Mouse (Mus musculus): ENCODE data around the gene Nono. TPM values are rescaled to one million over a fixed set of nuclear protein-coding genes. Genes with fewer than 3 reads are reported as not detected.

Nono gene
- polyA plus RNA-seq, 1 experiment from 2014 or later, result 265 TPM

- DNase-seq (ENCODE audit: low spot score) (no peak), ATAC-seq (replicated peaks; ENCODE audit: low FRiP score, low read depth) (no peak)
- 42% methylated on average over 2 of the region's 2 CpGs for WGBS
- H3K9me3 ChIP-seq (replicated peaks; ENCODE audit: low read length), result no peaks in the 10 kb centered on the region
- no peaks in the 10 kb centered on the region for H3K36me3 ChIP-seq (ENCODE audit: insufficient read depth, low read length)
- no peaks in the 10 kb centered on the region for H3K4me1 ChIP-seq (replicated peaks; ENCODE audit: insufficient read depth, low read length)
- no peak overlapping the region for H3K27ac ChIP-seq
- TF ChIP-seq CTCF (IDR thresholded peaks at IDR 0.05; ENCODE audit: low read depth), result no peak
- H3K9ac ChIP-seq (ENCODE audit: low read depth, low read length), result no peak overlapping the region
- no peak overlapping the region for H3K4me3 ChIP-seq (replicated peaks; ENCODE audit: low read depth, low read length)
- 0 out of 2 replicates have a peak, but pooled peaks cover 3% of the 10 kb centered on the region for H3K27me3 ChIP-seq (ENCODE audit: insufficient read depth, low read length)
- H3K4me2 ChIP-seq (ENCODE audit: low read length), result no peak overlapping the region
Measured at GRCm38 (mm10) chrX:101394341-101394740, 34.8 kb upstream of the Nono start.

GRCm38 (mm10) chrX:101396459-101396858 lies 32.7 kb upstream of the Nono start:
- Histone ChIP-seq H3K9me3 (replicated peaks; ENCODE audit: low read length) (no peaks in the 10 kb centered on the region), H3K4me1 (replicated peaks; ENCODE audit: insufficient read depth, low read length) (no peaks in the 10 kb centered on the region), H3K27me3 (ENCODE audit: insufficient read depth, low read length) (0 out of 2 replicates have a peak, but pooled peaks cover 3% of the 10 kb centered on the region), H3K9ac (ENCODE audit: low read depth, low read length) (no peak overlapping the region), H3K4me2 (ENCODE audit: low read length) (no peak overlapping the region), H3K4me3 (replicated peaks; ENCODE audit: low read depth, low read length) (no peak overlapping the region), H3K36me3 (ENCODE audit: insufficient read depth, low read length) (no peaks in the 10 kb centered on the region), H3K27ac (no peak overlapping the region)
- WGBS, result 42% methylated on average over 11 of the region's 11 CpGs
- no peak for ATAC-seq (replicated peaks; ENCODE audit: low FRiP score, low read depth)
- TF ChIP-seq CTCF (IDR thresholded peaks at IDR 0.05; ENCODE audit: low read depth), result no peak
- no peak for DNase-seq (ENCODE audit: low spot score)

- no peak; the same call in 1 of the 2 replicates for ATAC-seq (replicated peaks; ENCODE audit: low FRiP score, low read depth)
- Histone ChIP-seq H3K4me1 (replicated peaks; ENCODE audit: insufficient read depth, low read length) (no peaks in the 10 kb centered on the region), H3K36me3 (ENCODE audit: insufficient read depth, low read length) (0 out of 2 replicates have a peak, but pooled peaks cover 3% of the 10 kb centered on the region), H3K9me3 (replicated peaks; ENCODE audit: low read length) (no peaks in the 10 kb centered on the region), H3K9ac (ENCODE audit: low read depth, low read length) (peak overlapping the region; percentile 72), H3K27me3 (ENCODE audit: insufficient read depth, low read length) (no peaks in the 10 kb centered on the region), H3K4me2 (ENCODE audit: low read length) (peak overlapping the region; percentile 65), H3K27ac (0 out of 2 replicates have a peak overlapping the region, but pooled peaks have one; percentile 47), H3K4me3 (replicated peaks; ENCODE audit: low read depth, low read length) (peak overlapping the region; percentile 57)
- DNase-seq (ENCODE audit: low spot score), result peak; percentile 54
- peak; percentile 49; the same call in 1 of the 2 replicates for TF ChIP-seq CTCF (IDR thresholded peaks at IDR 0.05; ENCODE audit: low read depth)
- WGBS, result 29% methylated on average over 31 of the region's 36 CpGs
Measured at GRCm38 (mm10) chrX:101418946-101419724, 10.0 kb upstream of the Nono start.

GRCm38 (mm10) chrX:101419725-101420699 lies 9.1 kb upstream of the Nono start:
- H3K4me3 ChIP-seq (replicated peaks; ENCODE audit: low read depth, low read length), result peak overlapping the region; percentile 57
- 32% methylated on average over 48 of the region's 54 CpGs for WGBS
- H3K27me3 ChIP-seq (ENCODE audit: insufficient read depth, low read length), result no peaks in the 10 kb centered on the region
- H3K9me3 ChIP-seq (replicated peaks; ENCODE audit: low read length), result no peaks in the 10 kb centered on the region
- DNase-seq (ENCODE audit: low spot score) (peak; percentile 88), ATAC-seq (replicated peaks; ENCODE audit: low FRiP score, low read depth) (peak; percentile 95)
- H3K27ac ChIP-seq, result peak overlapping the region; percentile 47; the same call in 1 of the 2 replicates
- peak overlapping the region; percentile 65 for H3K4me2 ChIP-seq (ENCODE audit: low read length)
- H3K4me1 ChIP-seq (replicated peaks; ENCODE audit: insufficient read depth, low read length), result no peaks in the 10 kb centered on the region
- no peak for TF ChIP-seq CTCF (IDR thresholded peaks at IDR 0.05; ENCODE audit: low read depth)
- peak overlapping the region; percentile 72 for H3K9ac ChIP-seq (ENCODE audit: low read depth, low read length)
- H3K36me3 ChIP-seq (ENCODE audit: insufficient read depth, low read length), result 0 out of 2 replicates have a peak, but pooled peaks cover 2% of the 10 kb centered on the region

GRCm38 (mm10) chrX:101420700-101421095 lies 8.4 kb upstream of the Nono start, which contains the start of gene Zmym3:
Gene Zmym3, minus strand, starts transcription at chrX:101420849.
- 36% methylated on average over 4 of the region's 4 CpGs for WGBS
- Histone ChIP-seq H3K27ac (no peak within 1 kb of the TSS; the same call in 1 of the 2 replicates), H3K4me1 (replicated peaks; ENCODE audit: insufficient read depth, low read length) (no peaks in the 10 kb centered on the region), H3K36me3 (ENCODE audit: insufficient read depth, low read length) (no peaks in the 10 kb centered on the region), H3K4me3 (replicated peaks; ENCODE audit: low read depth, low read length) (peak within 1 kb of the TSS; percentile 57), H3K27me3 (ENCODE audit: insufficient read depth, low read length) (no peaks in the 10 kb centered on the region), H3K9ac (ENCODE audit: low read depth, low read length) (peak within 1 kb of the TSS; percentile 72), H3K9me3 (replicated peaks; ENCODE audit: low read length) (no peaks in the 10 kb centered on the region), H3K4me2 (ENCODE audit: low read length) (peak within 1 kb of the TSS; percentile 65)
- no peak; the same call in 1 of the 2 replicates for ATAC-seq (replicated peaks; ENCODE audit: low FRiP score, low read depth)
- no peak for DNase-seq (ENCODE audit: low spot score)
- TF ChIP-seq CTCF (IDR thresholded peaks at IDR 0.05; ENCODE audit: low read depth), result no peak

- ATAC-seq (replicated peaks; ENCODE audit: low FRiP score, low read depth) (no peak), DNase-seq (ENCODE audit: low spot score) (no peak)
- Histone ChIP-seq H3K36me3 (ENCODE audit: insufficient read depth, low read length) (no peaks in the 10 kb centered on the region), H3K27me3 (ENCODE audit: insufficient read depth, low read length) (no peaks in the 10 kb centered on the region), H3K4me2 (ENCODE audit: low read length) (no peak overlapping the region), H3K9ac (ENCODE audit: low read depth, low read length) (no peak overlapping the region), H3K27ac (no peak overlapping the region), H3K4me3 (replicated peaks; ENCODE audit: low read depth, low read length) (no peak overlapping the region), H3K4me1 (replicated peaks; ENCODE audit: insufficient read depth, low read length) (no peaks in the 10 kb centered on the region), H3K9me3 (replicated peaks; ENCODE audit: low read length) (no peaks in the 10 kb centered on the region)
- WGBS, result 79% methylated on average over 2 of the region's 2 CpGs
- no peak for TF ChIP-seq CTCF (IDR thresholded peaks at IDR 0.05; ENCODE audit: low read depth)
Measured at GRCm38 (mm10) chrX:101423462-101423861, 5.7 kb upstream of the Nono start.

Data from kidney, postnatal 0 days (tissue).